Mouse (Mus musculus) neural tube, embryonic 15.5 days (tissue): ENCODE measurements around the gene Gm8890. TPM values are rescaled to one million over a fixed set of nuclear protein-coding genes. Genes with fewer than 3 reads are reported as not detected.
"Not testable (repeated sequence)": the region's sequence is repeated elsewhere in the genome, so short reads cannot be mapped to it uniquely, and the experiment has no call there.

Source experiments
- ATAC-seq: fragments of 200-750 bp; cut with Nextera tagmentation; 2 replicates; pipeline ENCODE4 v1.8.0; 2017; ENCODE audit warnings: mild to moderate bottlenecking, moderate TSS enrichment, moderate library complexity; ENCODE audit not compliant: low FRiP score
- H3K27ac ChIP-seq: fragments of 300-500 bp; sonication (generic); replicated peaks from 2 replicates; pipeline ENCODE4 v1.5.1; 2015; ENCODE audit warnings: mild to moderate bottlenecking, inconsistent platforms
- H3K27me3 ChIP-seq: fragments of 300-500 bp; sonication (generic); replicated peaks from 2 replicates; pipeline ENCODE4 v1.6.1; 2015; ENCODE audit warnings: inconsistent platforms
- H3K36me3 ChIP-seq: fragments of 300-500 bp; sonication (generic); 2 replicates; pipeline ENCODE4 v1.6.1; 2015; ENCODE audit warnings: inconsistent platforms
- H3K4me1 ChIP-seq: fragments of 300-500 bp; sonication (generic); 2 replicates; pipeline ENCODE4 v1.6.1; 2015; ENCODE audit warnings: inconsistent platforms
- H3K4me2 ChIP-seq: fragments of 300-500 bp; sonication (generic); 2 replicates; pipeline ENCODE4 v1.6.1; 2015; ENCODE audit warnings: inconsistent platforms, mild to moderate bottlenecking, moderate library complexity
- H3K4me3 ChIP-seq: fragments of 300-500 bp; sonication (generic); replicated peaks from 2 replicates; pipeline ENCODE4 v1.5.1; 2015; ENCODE audit warnings: mild to moderate bottlenecking, inconsistent platforms
- H3K9ac ChIP-seq: fragments of 300-500 bp; sonication (generic); replicated peaks from 2 replicates; pipeline ENCODE4 v1.6.1; 2015; ENCODE audit warnings: mild to moderate bottlenecking, inconsistent platforms
- H3K9me3 ChIP-seq: fragments of 300-500 bp; sonication (generic); replicated peaks from 2 replicates; pipeline ENCODE4 v1.6.1; 2016; ENCODE audit warnings: inconsistent platforms
- WGBS: fragments of 180-500 bp; shearing (Covaris S2); methylation state at CpG from one replicate; pipeline ENCODE4 v1.1.7; 2015; ENCODE audit warnings: mixed read lengths; 5-methylcytosine and 5-hydroxymethylcytosine counted together
- polyA plus RNA-seq: library from polyadenylated mRNA; unstranded; fragments of >200 nt; fragmentation: Nextera tagmentation; extraction: Ambion mirVana; gene quantifications from 2 replicates; pipeline ENCODE4 v1.2.1, GENCODE M21; 2015

Gene Gm8890
- polyA plus RNA-seq: 0.96 TPM in 1 of 2 replicates, not detected in the other

DNA sequence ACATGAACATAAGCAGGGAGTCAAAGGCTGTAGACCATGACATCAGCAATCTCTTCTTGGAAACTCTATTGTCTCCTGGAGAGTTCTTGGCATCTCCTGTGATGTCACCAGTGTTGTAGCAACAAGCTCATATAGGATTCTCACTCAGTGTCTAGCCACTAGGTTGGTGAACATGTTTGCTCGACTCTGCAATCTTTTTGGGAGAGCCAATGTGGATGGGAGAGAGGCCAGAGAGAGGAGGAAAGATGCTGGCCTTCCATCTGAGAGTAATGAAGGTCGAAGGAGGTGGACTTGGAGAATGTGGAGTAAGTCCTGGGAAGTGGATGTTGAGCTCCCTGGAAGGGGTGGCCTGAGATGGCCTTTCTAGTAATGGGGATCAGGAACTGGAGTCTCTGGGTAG, at the start of gene Gm8890:
Gm8890 (plus strand) TSS at position 301 of the 400 bp plus-strand sequence.
- not testable (repeated sequence) for H3K4me1 ChIP-seq, H3K9me3 ChIP-seq, ATAC-seq, H3K9ac ChIP-seq, H3K4me2 ChIP-seq, H3K27me3 ChIP-seq, H3K27ac ChIP-seq, H3K4me3 ChIP-seq, H3K36me3 ChIP-seq
- 67% methylated on average over 1 of the region's 2 CpGs for WGBS

DNA sequence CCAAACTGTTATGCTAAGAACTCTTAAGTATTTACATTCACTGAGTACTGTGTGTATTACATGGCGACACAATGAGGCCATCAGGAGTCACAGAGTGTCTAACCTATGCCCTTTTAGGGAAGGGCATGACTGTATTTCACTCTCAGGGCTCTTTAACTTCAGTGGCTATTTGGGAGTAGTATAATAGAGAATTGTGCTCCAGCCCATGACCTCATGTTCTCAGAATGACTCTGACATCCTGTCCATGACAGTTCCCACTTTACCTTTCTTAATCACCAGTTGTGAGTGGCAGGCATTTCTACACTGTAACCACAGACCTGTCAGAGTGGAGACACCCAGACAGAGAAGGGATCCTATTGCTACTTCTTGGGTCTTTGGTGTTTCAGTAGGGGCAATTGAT, 388 bp downstream of the Gm8890 start:
- WGBS: 71% methylated on average over 1 of the region's 1 CpGs
- ATAC-seq, H3K36me3 ChIP-seq, H3K4me3 ChIP-seq, H3K4me1 ChIP-seq, H3K27ac ChIP-seq, H3K4me2 ChIP-seq, H3K9me3 ChIP-seq, H3K9ac ChIP-seq, H3K27me3 ChIP-seq: not testable (repeated sequence)

Other genes starting within 250 kb of the Gm8890 start
- gene Gm8879, start 128.4 kb upstream of the Gm8890 start, polyA plus RNA-seq: 0.45 TPM in 1 of 2 replicates, not detected in the other
- not detected in 2 replicates for gene Gm5861, start 73.0 kb upstream of the Gm8890 start, polyA plus RNA-seq
- gene Speer1, start 85.5 kb downstream of the Gm8890 start, polyA plus RNA-seq: not detected in 2 replicates
- not detected in 2 replicates for gene Gm8897, start 160.4 kb downstream of the Gm8890 start, polyA plus RNA-seq
- gene Gm8906, start 246.7 kb downstream of the Gm8890 start, polyA plus RNA-seq: not detected in 2 replicates